Mouse (Mus musculus) CH12.LX (cell line): ENCODE data around the gene Tbc1d19.

Experiments used
- E2F4 ChIP-seq: IDR thresholded peaks from 2 replicates; pipeline ENCODE4 v1.6.1; 2011; ENCODE audit warnings: low read depth, low read length, improper control_type of control experiment; ENCODE audit not compliant: insufficient replicate concordance
- ZMIZ1 ChIP-seq: IDR thresholded peaks from 2 replicates; pipeline ENCODE4 v1.6.1; 2012; ENCODE audit warnings: low read depth, mild to moderate bottlenecking, inconsistent platforms, low read length, improper control_type of control experiment

DNA sequence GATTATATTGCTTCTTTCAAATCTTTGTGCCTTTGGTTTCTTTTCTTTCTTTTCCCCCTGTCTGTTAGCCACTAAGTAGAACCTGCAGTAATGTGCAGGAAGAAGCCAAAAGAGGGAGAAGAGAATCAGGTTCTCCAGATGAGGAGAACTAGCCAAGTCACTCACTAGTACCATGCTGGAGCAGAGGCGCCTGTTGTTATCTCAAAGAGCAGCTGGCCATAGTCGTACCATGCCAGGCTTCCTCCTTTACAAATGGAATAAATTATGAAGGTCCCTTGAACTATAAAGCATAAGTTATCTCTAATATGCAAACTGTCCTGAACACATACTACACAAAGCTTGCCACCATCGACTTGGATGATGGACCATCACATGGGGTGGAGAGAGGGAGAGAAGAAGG lies 99.8 kb downstream of the Tbc1d19 start:
- TF ChIP-seq ZMIZ1 (no peak), E2F4 (no peak)
